Mouse (Mus musculus) c-Kit-positive CD71-positive TER-119-negative erythroid progenitor cells, embryonic 14.5 days (primary cell): Measurements from ENCODE around the gene Cbll1.
"Not testable (repeated sequence)": the region's sequence is repeated elsewhere in the genome, so short reads cannot be mapped to it uniquely, and the experiment has no call there.

ENCODE experiments used
- DNase-seq: peaks from one replicate; pipeline ENCODE4 v3.0.0-alpha.2; 2013; ENCODE audit warnings: low read depth

The Cbll1 gene

GRCm38 (mm10) chr12:31498936-31499313 lies 491 bp downstream of the Cbll1 start:
- no peak for DNase-seq

GRCm38 (mm10) chr12:31486431-31486830 lies 13.0 kb downstream of the Cbll1 start:
- no peak for DNase-seq

- DNase-seq, result not testable (repeated sequence)
Measured at GRCm38 (mm10) chr12:31478182-31478581, 21.2 kb downstream of the Cbll1 start.

- no peak for DNase-seq
Measured at GRCm38 (mm10) chr12:31462615-31463014, 36.8 kb downstream of the Cbll1 start.

GRCm38 (mm10) chr12:31461371-31461770 lies 38.0 kb downstream of the Cbll1 start:
- no peak for DNase-seq

GRCm38 (mm10) chr12:31460270-31460669 lies 39.1 kb downstream of the Cbll1 start:
- DNase-seq, result not testable (repeated sequence)

- DNase-seq, result no peak
Measured at GRCm38 (mm10) chr12:31458474-31458873, 40.9 kb downstream of the Cbll1 start.

- DNase-seq, result no peak
Measured at GRCm38 (mm10) chr12:31456271-31456670, 43.1 kb downstream of the Cbll1 start.

GRCm38 (mm10) chr12:31449341-31449740 lies 50.1 kb downstream of the Cbll1 start:
- DNase-seq, result no peak

- DNase-seq, result no peak
Measured at GRCm38 (mm10) chr12:31444827-31445226, 54.6 kb downstream of the Cbll1 start.

- no peak for DNase-seq
Measured at GRCm38 (mm10) chr12:31444131-31444546, 55.3 kb downstream of the Cbll1 start.

GRCm38 (mm10) chr12:31439612-31440011 lies 59.8 kb downstream of the Cbll1 start:
- DNase-seq, result no peak

- DNase-seq, result no peak
Measured at GRCm38 (mm10) chr12:31437791-31438190, 61.6 kb downstream of the Cbll1 start.
